Mouse (Mus musculus) layer of hippocampus, adult 8-10 months (tissue): ENCODE data around the gene Paqr3. TPM values are rescaled to one million over a fixed set of nuclear protein-coding genes. Genes with fewer than 3 reads are reported as not detected.

Experiments used
- DNase-seq, 2 experiments: peaks; one replicate each; pipeline ENCODE4 v3.0.0; 2022; ENCODE audit warnings: low spot score in 2 of 2
- total RNA-seq, 4 experiments: library from RNA; stranded (reverse); gene quantifications; 2 replicates each; pipeline ENCODE4 v1.2.4; 2022

The Paqr3 gene
- total RNA-seq = 10 to 100 TPM; 25.8 to 38.3 (median 30.7) TPM

DNA sequence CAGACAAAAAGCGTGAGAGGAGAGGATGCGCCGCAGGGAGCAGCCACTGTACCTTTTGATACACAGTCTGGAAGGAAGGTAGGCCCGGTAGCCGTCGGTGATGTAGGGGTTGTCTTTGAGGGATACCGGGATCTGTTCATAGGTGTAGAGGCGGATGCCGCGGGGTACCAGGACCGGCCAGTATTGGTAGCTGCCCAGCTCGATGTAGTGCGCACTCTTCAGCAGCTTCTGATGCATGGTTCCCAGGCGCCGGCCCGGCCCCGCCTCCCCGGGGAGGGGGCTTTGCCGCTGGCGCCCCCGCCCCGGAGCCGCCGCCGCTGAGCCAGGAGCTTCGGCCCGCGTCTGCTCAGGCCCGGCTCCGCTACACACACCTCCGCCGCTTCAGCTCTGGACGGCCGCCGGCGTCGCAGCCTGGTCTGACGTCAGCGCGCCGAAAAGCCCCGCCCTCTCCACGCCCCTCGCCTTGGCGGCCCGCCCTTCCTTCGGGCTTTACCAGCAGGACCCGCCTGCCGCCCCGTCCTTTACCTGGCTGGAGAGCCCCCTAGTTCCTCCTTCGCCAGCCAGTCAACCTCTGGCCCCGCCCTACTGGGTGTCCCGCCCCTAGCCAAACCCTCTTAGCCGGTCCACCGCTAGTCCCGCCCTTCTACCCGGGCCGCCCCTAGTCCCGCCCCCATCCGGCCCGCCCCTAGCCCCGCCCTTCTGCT lies at the start of gene Paqr3:
Paqr3 (minus strand) TSS at position 390 of the 704 bp plus-strand sequence.
- DNase-seq = peak; percentile 96 to 97

DNA sequence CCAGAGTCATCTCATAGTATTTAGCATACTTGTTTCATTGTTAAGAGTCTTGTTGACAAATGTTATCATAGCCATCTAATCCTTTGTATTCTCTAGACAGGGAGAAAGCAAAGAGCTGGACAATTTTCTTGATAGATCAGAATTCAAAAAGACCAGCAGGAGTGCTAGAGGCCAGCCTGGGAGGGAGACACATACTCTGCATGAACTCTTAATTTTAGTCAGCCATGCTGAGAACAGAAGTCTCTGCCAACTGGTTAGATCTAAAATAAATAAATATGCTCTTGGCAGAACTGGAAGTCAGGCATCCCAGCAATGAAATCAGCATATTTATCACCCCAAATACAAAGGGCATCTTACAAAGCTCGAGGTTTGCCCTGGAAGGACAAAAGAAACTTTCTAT lies 43.3 kb upstream of the Paqr3 start:
- no peak for DNase-seq

DNA sequence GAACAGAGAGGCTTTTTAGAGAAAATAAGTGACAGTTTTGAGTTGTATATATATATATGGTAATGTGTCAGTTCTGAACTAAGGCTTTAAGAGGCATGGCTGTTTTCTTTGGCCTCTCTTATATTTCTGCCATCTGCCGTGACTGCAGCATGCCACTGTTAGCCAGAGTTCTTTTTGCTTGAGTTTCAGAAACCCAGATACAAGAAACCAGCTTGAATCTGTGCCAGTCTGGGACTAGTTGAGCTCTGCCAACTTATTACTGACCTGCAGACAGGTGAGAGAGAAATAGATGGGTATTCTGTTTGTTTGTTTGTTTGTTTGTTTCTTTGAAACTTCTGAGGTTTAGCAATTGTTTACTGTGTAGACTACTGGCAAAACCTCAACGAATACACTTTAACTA lies 23.9 kb upstream of the Paqr3 start:
- no peak for DNase-seq

DNA sequence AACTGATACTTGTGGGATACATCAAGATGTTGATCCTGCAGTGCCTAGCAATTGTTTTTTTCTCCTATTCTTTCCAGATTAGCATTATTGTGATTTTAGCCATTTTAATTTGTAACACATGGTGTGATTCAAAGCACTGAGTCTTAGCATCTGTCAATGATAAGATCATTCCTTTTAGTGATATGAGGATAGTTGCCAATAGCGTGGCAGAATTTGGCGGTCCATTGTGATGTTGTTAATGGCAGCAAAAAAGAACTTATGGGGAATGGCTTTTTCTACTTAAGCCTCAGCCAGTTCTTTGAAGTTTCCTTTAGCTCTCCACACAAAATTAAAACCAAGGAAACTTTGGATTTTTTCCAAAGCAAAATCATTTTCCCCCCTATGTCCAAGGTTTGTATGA lies 18.2 kb upstream of the Paqr3 start:
- DNase-seq = no peak

DNA sequence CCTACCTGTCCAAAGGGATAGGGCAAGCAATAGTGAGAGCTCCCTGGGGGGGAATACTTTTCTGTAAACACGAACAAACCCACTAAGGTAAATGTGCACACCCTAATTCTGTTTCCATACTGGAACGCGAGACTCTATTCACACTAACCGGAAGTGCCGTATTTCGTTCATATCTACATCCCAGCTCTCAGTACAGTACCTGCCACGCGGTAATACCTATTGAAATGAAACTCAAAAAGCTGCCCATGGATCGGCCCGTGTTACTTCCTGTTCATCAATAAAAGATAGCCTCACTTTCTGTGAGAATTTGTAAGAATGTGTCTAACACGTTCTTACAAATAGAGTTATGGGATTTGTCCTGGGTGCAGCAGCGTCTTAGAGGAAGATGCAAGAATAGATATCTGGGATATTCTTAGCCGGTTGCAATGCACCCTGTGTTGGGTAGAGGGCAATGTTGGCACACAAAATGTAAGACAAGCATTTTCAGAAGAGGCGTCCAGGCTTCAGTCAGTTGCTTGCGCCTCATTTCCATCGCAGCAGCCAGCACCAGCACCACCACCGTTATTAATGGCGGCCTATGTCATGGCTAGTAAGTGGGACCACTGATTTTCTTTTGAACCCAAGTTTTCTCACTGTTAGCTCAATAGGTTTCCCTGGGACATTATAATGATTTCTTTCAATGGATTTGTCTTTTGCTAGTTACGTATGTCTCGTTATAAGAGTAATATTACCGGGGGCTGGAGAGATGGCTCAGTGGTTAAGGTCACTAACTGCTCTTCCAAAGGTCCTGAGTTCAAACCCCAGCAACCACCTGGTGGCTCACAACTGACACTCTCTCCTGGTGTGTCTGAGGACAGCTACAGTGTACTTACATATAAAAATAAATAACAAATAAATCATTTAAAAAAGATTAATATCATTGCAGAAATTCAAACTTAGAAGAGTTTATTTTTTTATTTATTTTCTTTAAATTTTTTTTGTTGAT lies 17.1 kb upstream of the Paqr3 start:
- peak; percentile 48 to 75 for DNase-seq

DNA sequence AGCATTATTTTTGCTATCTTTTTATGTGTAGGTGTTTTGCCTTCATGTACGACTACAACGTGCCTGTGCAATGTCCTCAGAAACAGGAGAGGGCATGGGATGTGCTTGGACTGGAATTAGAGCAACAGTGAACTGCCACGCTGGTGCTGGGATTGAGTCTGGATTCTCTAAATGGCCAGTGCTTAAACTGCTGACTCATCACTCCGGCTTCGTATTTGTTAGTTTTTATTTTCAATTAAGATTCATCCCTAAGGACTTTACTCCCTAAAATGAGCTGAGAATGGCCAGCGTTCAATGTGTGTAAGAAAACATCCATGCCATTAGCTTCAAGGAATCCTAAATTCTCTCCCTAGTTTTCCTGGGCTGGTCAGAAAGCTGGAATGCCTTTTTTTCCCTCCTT lies 15.9 kb upstream of the Paqr3 start:
- DNase-seq = no peak

DNA sequence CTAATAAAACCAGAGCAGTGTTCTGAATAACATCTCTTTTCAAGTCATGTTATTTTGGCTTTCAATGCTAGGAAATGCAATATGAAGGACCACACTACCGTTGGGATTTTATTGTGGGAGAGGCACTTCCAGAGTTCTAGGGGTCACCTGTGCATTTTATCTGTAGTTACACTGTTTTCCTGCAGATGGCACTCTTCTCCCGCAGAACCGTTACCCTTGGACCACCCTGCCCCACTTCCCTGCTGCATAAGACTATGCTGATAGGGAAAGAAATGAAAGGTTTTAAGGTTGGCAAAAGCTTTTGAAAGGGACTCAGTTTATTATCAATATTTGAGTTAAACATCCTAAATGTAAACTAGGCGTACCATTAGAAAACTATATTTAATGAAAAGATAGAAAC lies 14.6 kb upstream of the Paqr3 start:
- DNase-seq = no peak

DNA sequence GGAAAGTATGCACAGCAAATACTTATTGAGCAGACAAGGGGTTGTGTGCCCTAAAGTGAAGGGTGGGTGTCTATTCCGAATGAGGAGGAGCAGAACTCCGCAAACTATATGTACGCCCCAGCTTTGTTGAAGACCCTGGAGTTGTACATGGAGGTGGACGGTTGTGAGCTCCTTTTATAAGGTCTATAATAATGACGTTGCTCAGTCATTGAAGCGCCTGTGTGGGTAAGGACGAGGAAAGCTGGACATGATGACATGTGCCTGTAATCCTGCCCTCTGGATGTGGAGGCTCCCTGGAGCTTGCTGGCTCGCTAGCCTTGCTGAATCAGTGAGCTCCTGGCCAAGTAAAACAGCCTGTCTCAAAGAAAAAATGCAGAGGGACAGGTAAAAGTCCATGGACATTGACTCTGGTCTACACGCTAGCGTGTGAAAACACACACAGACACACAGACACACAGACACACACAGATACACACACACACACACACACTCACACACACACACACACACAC lies 14.1 kb upstream of the Paqr3 start:
- DNase-seq = no peak

DNA sequence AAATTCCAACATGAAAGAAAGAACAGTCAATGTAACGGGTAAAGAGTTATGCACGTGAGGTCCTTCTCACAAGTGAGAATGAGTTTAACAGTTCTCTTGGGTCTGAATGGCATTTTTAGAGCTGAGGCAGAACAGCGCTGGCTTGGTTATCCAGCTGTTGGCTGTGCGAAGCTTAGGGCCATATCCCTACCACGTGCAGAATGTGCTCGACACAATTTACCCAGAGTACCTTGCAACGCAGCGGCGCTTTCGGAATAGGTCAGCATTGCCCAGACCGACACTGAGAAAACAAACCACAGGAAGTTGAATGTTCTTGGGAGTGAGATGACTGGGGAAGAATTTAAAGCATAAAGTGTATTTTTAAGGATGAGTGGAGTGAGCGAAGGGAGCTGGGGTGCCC lies 13.6 kb upstream of the Paqr3 start:
- no peak for DNase-seq

DNA sequence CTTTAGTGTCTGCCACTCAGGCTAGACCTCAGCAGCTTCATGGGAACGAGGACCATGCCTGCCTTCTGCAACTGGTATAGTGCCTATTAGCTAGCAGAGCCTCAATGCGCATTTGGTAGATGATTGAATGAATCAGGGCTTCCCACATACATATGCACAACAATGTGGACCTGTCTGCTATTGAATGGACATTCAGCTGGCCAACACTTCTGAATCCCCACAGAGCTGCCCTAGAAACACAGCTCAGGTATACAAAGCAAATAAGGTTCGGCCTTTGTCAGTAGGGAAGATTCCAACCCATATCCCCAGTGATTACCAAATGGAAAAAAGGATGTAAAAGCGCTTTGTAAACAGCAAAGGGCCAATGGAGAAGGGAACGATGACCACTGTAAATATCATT lies 699 bp downstream of the Paqr3 start:
- DNase-seq = peak in 1 of 2 experiments; percentile 32

DNA sequence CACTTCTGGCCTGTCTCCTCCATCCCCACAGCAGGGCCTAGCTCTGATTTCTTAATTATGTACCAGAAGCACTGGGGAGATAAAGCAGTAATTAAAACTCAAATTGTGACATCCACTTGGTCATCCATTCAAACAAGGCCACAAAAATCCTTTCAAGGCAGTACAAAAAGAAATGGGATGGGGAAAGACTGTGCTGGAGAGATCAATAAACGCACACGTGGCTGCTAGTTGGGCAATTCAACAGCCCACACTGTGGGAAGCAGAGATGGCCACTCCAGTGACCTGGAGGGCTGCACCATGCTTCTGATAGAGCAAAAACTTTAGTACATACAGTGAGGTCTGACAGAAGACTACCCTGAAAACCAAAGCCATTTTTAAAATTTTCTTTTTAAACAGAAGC lies 1.3 kb downstream of the Paqr3 start:
- DNase-seq = no peak

DNA sequence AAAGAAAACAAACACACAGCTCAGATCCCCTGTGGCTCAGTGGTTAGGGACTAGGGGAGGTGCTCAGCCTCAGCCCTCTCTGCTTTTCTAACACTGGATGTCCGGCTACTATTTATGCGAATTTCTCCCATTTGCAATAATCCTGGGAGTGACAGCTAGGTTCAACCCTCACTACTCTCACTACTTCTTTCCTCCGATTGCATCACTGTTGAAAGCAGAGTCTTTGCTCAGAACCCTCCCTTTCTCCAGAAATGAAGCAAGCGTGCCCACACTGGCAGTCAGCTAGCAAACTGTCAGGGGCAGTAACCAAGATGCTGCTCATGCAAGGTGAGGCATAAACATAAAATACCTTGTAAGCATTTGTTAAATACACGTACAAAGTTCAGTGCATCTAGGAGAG lies 3.1 kb downstream of the Paqr3 start:
- no peak for DNase-seq

DNA sequence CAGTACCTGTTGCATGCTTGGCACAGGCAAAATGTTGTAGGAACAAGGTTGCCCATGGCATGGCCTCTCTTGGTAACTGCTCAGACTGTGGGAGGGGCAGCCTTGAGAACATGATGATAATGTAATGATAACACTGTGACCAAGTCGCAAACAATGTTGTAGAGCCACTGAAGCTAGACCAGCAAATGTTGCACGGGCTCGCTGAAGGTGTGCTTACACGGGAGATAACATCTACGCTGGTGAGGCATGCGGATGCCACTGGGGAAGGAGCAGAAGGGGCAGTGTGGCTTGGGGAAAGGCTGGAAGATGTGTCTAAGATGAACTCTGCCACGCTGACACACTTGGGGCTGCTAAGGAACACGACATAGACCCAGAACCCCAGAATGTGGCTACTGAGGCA lies 11.4 kb downstream of the Paqr3 start:
- DNase-seq = no peak

DNA sequence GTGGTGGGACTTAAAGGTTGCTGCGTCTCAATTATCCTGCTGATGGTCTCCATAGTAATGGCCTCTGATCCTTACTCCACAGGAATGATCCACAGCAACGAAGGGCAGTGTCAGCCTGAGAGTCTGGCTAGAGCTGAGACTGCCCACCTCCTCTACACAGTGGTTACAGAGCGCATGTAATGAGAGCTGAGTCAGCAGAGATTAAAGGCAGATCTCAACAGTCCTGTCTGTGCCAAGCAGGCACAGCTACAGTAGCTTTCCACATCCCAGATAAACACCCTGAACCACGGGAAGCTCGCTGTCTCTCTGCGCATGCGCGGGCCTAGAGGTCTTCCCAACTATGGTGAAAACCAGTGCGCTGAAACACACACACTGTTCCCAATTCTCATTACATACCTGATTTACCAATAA lies 13.8 kb downstream of the Paqr3 start:
- DNase-seq = no peak

DNA sequence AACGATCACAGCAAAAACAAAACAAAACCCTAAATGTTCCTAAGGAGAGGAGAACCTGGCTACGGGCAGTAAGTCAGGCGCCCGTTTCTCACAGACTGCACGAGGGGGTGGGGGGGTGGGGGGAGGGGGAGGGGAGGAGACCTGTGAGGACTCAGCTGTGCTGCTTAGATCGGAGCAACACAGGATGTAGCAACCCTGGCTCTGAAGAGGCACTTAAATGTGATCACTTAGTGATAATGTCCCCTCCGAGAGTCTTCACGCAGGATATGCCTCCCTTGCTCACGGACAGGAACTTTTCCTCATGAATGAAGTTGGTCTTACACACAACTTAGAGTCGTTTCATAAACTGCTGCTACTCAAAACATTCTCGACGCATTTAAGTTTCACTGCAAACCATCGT lies 16.1 kb downstream of the Paqr3 start:
- no peak for DNase-seq

DNA sequence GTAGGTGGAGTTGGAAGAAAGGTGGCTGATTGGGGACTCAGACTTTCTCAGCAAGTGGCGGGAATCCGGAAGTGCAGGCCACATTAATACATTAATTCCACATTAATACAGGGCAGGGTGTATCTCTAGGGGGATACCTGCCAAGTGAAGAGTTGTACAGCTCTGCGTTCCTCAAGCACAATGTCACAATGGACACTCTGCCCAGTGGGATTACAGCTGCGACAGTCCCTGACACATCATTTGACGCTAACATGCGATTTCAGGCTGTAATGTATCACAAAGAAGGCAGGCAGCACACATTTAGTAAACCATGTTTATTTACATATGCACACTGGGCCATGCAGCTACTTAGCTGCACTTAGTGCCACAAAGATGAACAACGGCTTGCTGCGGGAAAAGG lies 18.4 kb downstream of the Paqr3 start:
- DNase-seq = no peak

DNA sequence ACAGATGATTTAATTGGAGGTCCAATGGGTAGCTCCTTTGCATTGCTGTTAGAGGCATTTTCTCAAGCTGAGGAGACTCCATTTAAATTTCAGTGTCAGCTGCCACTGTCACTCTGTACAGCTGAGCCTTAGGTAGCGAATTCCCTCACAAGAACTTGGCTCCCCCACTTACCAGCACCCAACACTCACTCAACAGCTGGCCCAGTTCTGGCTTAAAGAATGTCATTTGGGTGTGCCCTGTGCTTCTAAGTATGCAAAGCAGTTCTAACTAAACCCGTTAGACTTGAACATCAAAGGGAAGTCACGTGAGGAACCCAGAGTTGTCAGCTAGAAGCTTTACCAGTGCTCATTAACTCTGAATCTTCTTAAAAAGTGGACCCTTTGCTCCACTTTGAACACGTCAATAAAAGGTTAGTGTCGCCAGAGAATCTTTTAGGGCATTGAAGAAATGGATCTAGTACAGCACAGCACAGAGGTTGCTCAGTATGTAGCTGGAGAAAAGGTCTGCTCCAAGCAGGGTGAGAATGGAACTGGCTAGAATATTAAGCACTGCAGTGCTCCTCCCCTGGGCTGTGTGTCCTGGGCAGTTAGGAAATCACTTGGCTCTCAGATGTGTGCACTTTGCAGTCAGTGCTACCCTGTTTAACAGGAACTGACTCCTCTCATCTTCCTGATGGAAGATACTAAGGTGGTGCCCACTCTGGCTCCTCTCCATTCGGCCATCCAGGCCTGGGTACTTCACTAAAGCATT lies 21.2 kb downstream of the Paqr3 start:
- DNase-seq = no peak

DNA sequence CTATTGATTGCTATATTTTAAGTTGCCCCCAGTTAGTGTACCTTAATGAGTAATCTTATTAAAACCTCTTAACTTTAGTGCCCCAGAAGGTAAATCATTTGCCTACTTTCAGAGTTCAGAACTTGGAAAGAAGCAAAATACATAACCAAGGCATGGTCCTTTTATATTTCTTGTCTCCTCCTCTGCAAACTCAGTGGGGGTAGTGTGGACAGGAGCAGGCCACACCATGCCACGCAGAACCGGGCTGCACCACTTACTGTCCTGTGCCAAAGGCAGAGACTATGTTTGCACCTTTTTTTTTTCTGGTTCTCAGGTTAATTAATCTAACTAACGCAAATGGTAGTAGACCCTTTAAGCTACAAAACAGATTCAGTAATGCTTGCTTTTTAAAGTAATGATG lies 22.0 kb downstream of the Paqr3 start:
- DNase-seq = no peak

DNA sequence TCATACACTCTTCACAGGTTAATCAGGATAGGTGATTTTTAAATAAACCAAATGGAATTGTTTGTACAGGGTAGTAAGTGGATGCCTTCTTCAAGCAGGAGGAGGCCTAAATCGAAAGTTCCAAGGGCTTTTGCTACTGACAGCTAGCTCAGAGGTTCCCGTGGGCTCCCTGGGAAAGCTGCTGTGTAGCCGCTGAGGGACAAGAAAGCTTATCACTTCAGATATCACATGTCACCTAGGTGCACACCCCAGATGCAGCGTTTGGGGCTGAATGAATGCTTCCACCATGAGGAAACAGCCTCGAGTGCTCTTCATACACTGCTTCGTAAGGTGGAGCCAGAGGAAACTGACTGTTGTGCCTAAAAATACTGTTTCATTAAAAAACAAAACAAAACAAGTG lies 23.2 kb downstream of the Paqr3 start:
- DNase-seq = no peak

DNA sequence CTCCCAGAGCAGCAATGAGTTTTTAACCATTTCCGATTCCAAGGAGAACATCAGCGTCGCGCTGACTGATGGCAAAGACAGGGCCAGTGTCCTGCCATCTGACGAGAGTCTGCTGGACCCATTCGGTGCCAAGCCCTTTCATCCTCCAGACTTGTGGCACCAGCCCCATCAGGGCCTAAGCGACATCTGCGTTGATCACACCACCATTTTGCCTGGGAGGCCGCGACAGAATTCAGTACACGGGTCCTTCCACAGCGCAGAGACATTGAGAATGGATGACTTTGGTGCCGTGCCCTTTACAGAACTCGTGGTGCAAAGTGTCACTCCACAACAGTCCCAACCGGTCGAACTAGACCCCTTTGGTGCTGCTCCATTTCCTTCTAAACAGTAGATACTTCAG lies 23.6 kb downstream of the Paqr3 start:
- DNase-seq = no peak

DNA sequence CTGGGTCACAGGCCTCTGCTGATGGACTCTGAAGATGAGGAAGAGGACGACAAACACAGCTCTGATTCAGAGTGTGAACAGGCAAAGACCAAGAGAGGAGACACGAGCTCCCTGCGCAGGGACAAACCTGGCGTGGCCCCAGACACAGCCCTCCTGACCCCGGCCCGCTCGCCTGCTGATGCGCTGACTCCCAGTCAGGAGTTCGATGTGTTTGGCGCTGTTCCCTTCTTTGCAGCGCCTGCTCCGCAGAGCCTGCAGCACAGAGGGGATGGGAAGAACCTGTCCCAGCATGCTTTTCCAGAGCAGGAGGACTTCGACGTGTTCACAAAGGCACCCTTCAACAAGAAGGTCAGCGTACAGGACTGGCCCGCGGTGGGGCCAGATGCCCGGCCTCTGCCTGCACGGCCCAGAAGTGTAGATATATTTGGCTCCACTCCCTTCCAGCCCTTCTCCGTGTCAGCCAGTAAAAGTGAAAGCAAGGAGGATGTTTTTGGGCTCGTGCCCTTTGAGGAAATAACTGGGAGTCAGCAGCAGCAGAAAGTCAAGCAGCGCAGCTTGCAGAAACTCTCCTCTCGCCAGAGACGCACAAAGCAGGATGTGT lies 24.3 kb downstream of the Paqr3 start:
- DNase-seq = no peak
